Mouse (Mus musculus): ENCODE measurements around the gene Gtf2ird2. TPM values are rescaled to one million over a fixed set of nuclear protein-coding genes. Genes with fewer than 3 reads are reported as not detected.

The Gtf2ird2 gene
- 17.6 and 18.4 TPM in 2 replicates for polyA plus RNA-seq (2012; rRNA removed)

GRCm38 (mm10) chr5:134183880-134184808 lies at the start of gene Gtf2ird2:
TSS of gene Gtf2ird2 (plus strand) at chr5:134184019.
- peak within 1 kb of the TSS; percentile 73 for H3K4me3 ChIP-seq (replicated peaks; ENCODE audit: insufficient read depth, low read depth, low read length)
- H3K4me1 ChIP-seq (ENCODE audit: control insufficient read depth, insufficient read depth, low read length) = peaks cover 11% of the 10 kb centered on the region; the same call in 1 of the 2 replicates
- under 1% methylated on average over 92 of the region's 92 CpGs for WGBS
- TF ChIP-seq CTCF (IDR thresholded peaks at IDR 0.05; ENCODE audit: borderline replicate concordance, insufficient read depth, low read depth, low read length) = no peak
- TF ChIP-seq POLR2A (IDR thresholded peaks at IDR 0.05; ENCODE audit: borderline replicate concordance, insufficient read depth, low read length) = peak; percentile 63; the same call in 1 of the 2 replicates
- peak within 1 kb of the TSS; percentile 80 for H3K27ac ChIP-seq (ENCODE audit: insufficient read depth, low read length)
- DNase-seq = peak; percentile 99
- H3K27me3 ChIP-seq (ENCODE audit: control insufficient read depth, insufficient read depth, low read length) = no peaks in the 10 kb centered on the region

GRCm38 (mm10) chr5:134136022-134136421 lies 47.8 kb upstream of the Gtf2ird2 start:
- peaks cover 9% of the 10 kb centered on the region for H3K4me1 ChIP-seq (ENCODE audit: control insufficient read depth, insufficient read depth, low read length)
- no peaks in the 10 kb centered on the region for H3K27me3 ChIP-seq (ENCODE audit: control insufficient read depth, insufficient read depth, low read length)
- no peak overlapping the region for H3K4me3 ChIP-seq (replicated peaks; ENCODE audit: insufficient read depth, low read depth, low read length)
- 96% methylated on average over 12 of the region's 12 CpGs for WGBS
- no peak for DNase-seq
- no peak for TF ChIP-seq POLR2A (IDR thresholded peaks at IDR 0.05; ENCODE audit: borderline replicate concordance, insufficient read depth, low read length)
- TF ChIP-seq CTCF (IDR thresholded peaks at IDR 0.05; ENCODE audit: borderline replicate concordance, insufficient read depth, low read depth, low read length) = no peak
- no peak overlapping the region for H3K27ac ChIP-seq (ENCODE audit: insufficient read depth, low read length)

DNA sequence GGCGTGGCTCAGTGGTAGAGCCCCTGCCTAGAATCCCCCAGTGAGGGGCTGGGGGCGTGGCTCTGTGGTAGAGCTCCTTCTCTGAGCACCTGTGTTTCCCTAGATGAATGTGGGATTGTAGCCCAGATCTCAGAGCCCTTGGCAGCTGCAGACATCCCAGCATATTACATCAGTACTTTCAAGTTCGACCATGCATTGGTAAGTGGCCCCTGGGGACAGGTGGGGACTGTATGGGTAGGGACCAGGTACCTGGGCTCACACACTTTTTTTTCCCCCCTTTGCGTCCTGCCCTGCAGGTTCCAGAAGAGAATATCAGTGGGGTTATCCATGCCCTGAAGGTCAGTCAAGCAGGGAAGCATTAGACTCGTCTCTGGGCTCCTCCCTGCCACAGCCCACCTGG lies 45.9 kb upstream of the Gtf2ird2 start:
- no peak overlapping the region for H3K4me3 ChIP-seq (replicated peaks; ENCODE audit: insufficient read depth, low read depth, low read length)
- no peak overlapping the region for H3K27ac ChIP-seq (ENCODE audit: insufficient read depth, low read length)
- TF ChIP-seq POLR2A (IDR thresholded peaks at IDR 0.05; ENCODE audit: borderline replicate concordance, insufficient read depth, low read length) (no peak), CTCF (IDR thresholded peaks at IDR 0.05; ENCODE audit: borderline replicate concordance, insufficient read depth, low read depth, low read length) (no peak)
- no peaks in the 10 kb centered on the region; the same call in 1 of the 2 replicates for H3K4me1 ChIP-seq (ENCODE audit: control insufficient read depth, insufficient read depth, low read length)
- WGBS = 74% methylated on average over 5 of the region's 5 CpGs
- H3K27me3 ChIP-seq (ENCODE audit: control insufficient read depth, insufficient read depth, low read length) = no peaks in the 10 kb centered on the region
- DNase-seq = no peak

DNA sequence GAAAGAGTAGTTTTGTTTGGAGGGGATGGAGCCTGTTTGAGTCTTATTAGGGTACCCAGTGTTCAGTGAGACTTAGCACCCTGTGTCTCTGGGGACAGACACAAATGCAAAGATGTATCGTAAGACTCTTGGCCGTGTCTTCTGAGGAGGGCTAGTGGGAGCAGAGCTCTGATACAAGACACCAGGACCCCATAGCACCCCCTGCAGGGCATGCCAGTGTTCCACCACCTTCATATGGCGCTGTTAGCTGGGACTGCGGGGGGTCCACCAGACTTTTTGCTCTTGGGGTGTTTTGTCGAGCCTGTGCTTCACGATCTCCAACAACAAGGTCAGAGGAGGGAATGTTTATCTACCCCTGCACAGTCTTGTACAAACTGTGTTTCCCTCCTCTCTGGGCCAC lies 44.4 kb upstream of the Gtf2ird2 start:
- TF ChIP-seq POLR2A (IDR thresholded peaks at IDR 0.05; ENCODE audit: borderline replicate concordance, insufficient read depth, low read length) = no peak
- no peak for TF ChIP-seq CTCF (IDR thresholded peaks at IDR 0.05; ENCODE audit: borderline replicate concordance, insufficient read depth, low read depth, low read length)
- H3K27ac ChIP-seq (ENCODE audit: insufficient read depth, low read length) = no peak overlapping the region
- H3K4me3 ChIP-seq (replicated peaks; ENCODE audit: insufficient read depth, low read depth, low read length) = no peak overlapping the region
- no peaks in the 10 kb centered on the region for H3K27me3 ChIP-seq (ENCODE audit: control insufficient read depth, insufficient read depth, low read length)
- WGBS = 77% methylated on average over 6 of the region's 6 CpGs
- no peak for DNase-seq
- H3K4me1 ChIP-seq (ENCODE audit: control insufficient read depth, insufficient read depth, low read length) = no peaks in the 10 kb centered on the region; the same call in 1 of the 2 replicates

DNA sequence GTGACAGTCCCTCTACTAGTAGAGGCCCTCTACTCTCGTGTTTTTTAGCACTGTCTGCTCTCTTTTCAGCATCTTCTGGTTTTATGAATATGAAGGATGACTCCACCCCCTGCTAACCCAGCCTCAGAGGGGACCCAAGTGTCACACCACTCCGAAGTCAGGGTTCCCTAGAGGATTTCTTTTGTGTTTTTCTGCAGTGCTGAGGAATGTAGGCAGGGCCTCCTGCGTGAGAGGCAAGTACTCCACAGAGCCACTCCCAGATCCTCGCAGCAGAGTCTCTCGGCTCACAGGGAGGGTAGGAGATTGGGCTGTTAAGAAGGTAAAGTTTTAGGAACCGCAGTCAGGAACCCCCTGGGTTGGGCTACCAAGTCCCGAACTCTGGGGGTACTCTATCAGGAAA lies 42.6 kb upstream of the Gtf2ird2 start:
- no peak overlapping the region for H3K4me3 ChIP-seq (replicated peaks; ENCODE audit: insufficient read depth, low read depth, low read length)
- no peaks in the 10 kb centered on the region for H3K27me3 ChIP-seq (ENCODE audit: control insufficient read depth, insufficient read depth, low read length)
- no peak for DNase-seq
- 80% methylated on average over 7 of the region's 7 CpGs for WGBS
- TF ChIP-seq CTCF (IDR thresholded peaks at IDR 0.05; ENCODE audit: borderline replicate concordance, insufficient read depth, low read depth, low read length) (no peak), POLR2A (IDR thresholded peaks at IDR 0.05; ENCODE audit: borderline replicate concordance, insufficient read depth, low read length) (no peak)
- no peaks in the 10 kb centered on the region for H3K4me1 ChIP-seq (ENCODE audit: control insufficient read depth, insufficient read depth, low read length)
- H3K27ac ChIP-seq (ENCODE audit: insufficient read depth, low read length) = no peak overlapping the region

GRCm38 (mm10) chr5:134142381-134142780 lies 41.4 kb upstream of the Gtf2ird2 start:
- no peak for TF ChIP-seq POLR2A (IDR thresholded peaks at IDR 0.05; ENCODE audit: borderline replicate concordance, insufficient read depth, low read length)

DNA sequence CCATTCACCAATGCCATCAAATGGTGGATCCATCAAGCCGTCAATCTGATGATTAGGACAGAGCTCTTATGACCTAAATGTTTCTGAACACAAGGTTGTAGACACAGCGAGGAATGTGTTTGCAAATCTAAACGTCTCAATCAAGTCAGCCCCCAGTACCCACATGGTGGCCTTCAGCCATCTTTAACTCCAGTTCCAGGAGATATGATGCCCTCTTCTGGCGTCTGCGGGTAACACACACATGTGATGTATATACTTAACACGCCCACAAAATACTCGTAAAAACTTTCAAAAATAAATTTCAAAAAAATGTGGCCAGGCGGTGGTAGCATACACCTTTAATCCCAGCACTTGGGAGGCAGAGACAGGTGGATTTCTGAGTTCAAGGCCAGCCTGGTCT lies 38.8 kb upstream of the Gtf2ird2 start:
- WGBS = 96% methylated on average over 8 of the region's 8 CpGs
- no peak for TF ChIP-seq CTCF (IDR thresholded peaks at IDR 0.05; ENCODE audit: borderline replicate concordance, insufficient read depth, low read depth, low read length)
- no peak for TF ChIP-seq POLR2A (IDR thresholded peaks at IDR 0.05; ENCODE audit: borderline replicate concordance, insufficient read depth, low read length)
- DNase-seq = no peak

More at GRCm38 (mm10) chr5:134142381-134142780, 41.4 kb upstream of the Gtf2ird2 start:
- no peak for DNase-seq
- WGBS = 89% methylated on average over 11 of the region's 11 CpGs
- Histone ChIP-seq H3K27me3 (ENCODE audit: control insufficient read depth, insufficient read depth, low read length) (no peaks in the 10 kb centered on the region), H3K4me1 (ENCODE audit: control insufficient read depth, insufficient read depth, low read length) (no peaks in the 10 kb centered on the region), H3K27ac (ENCODE audit: insufficient read depth, low read length) (no peak overlapping the region), H3K4me3 (replicated peaks; ENCODE audit: insufficient read depth, low read depth, low read length) (no peak overlapping the region)

More for the DNA sequence above, 38.8 kb upstream of the Gtf2ird2 start:
- no peaks in the 10 kb centered on the region for H3K27me3 ChIP-seq (ENCODE audit: control insufficient read depth, insufficient read depth, low read length)
- no peak overlapping the region for H3K27ac ChIP-seq (ENCODE audit: insufficient read depth, low read length)
- no peak overlapping the region for H3K4me3 ChIP-seq (replicated peaks; ENCODE audit: insufficient read depth, low read depth, low read length)
- peaks cover 8% of the 10 kb centered on the region for H3K4me1 ChIP-seq (ENCODE audit: control insufficient read depth, insufficient read depth, low read length)
